Mouse (Mus musculus) liver, embryonic 14.5 days (tissue): ENCODE measurements around the gene Olfr633. TPM values are rescaled to one million over a fixed set of nuclear protein-coding genes. Genes with fewer than 3 reads are reported as not detected.

Experiments
- ATAC-seq: fragments of 200-750 bp; cut with Nextera tagmentation; 2 replicates; pipeline ENCODE4 v1.8.0; 2017; ENCODE audit warnings: moderate number of reproducible peaks, mild to moderate bottlenecking, moderate library complexity; ENCODE audit not compliant: insufficient read depth
- DNase-seq, 3 experiments: peaks; one replicate each; pipeline ENCODE4 v3.0.0-alpha.2; 2012 to 2013; ENCODE audit warnings: low read depth in 3 of 3, low spot score in 3 of 3
- H3K27ac ChIP-seq: fragments of 300-500 bp; sonication (generic); 2 replicates; pipeline ENCODE4 v1.5.1; 2014; ENCODE audit warnings: moderate library complexity, mild to moderate bottlenecking, control low read depth, inconsistent platforms
- H3K27me3 ChIP-seq: fragments of 300-500 bp; sonication (generic); 2 replicates; pipeline ENCODE4 v1.6.1; 2014; ENCODE audit warnings: mild to moderate bottlenecking, low read length, moderate library complexity; ENCODE audit not compliant: control insufficient read depth, insufficient read depth
- H3K36me3 ChIP-seq: fragments of 300-500 bp; sonication (generic); replicated peaks from 2 replicates; pipeline ENCODE4 v1.6.1; 2014; ENCODE audit warnings: low read depth; ENCODE audit not compliant: control insufficient read depth, insufficient read depth
- H3K4me1 ChIP-seq, 2 experiments: fragments of 200-500 bp in 1 of 2; fragments of 300-500 bp in 1 of 2; sonication (generic) in 1 of 2; replicated peaks; 2 replicates each; pipeline ENCODE4 v1.6.1; 2012 to 2014; ENCODE audit warnings: antibody characterized with exemption in 1 of 2, inconsistent platforms in 1 of 2, low read length in 1 of 2; ENCODE audit not compliant: control insufficient read depth in 2 of 2, insufficient read depth in 2 of 2
- H3K4me2 ChIP-seq: fragments of 300-500 bp; sonication (generic); 2 replicates; pipeline ENCODE4 v1.6.1; 2014; ENCODE audit warnings: low read depth, mild to moderate bottlenecking, control low read depth, moderate library complexity
- H3K4me3 ChIP-seq, 2 experiments: fragments of 200-500 bp in 1 of 2; fragments of 300-500 bp in 1 of 2; sonication (generic) in 1 of 2; 2 replicates each; pipeline ENCODE4 v1.5.1; 2012 to 2014; ENCODE audit warnings: low read depth in 2 of 2, low read length in 2 of 2, mild to moderate bottlenecking in 2 of 2, control low read depth in 1 of 2, inconsistent platforms in 1 of 2, moderate library complexity in 1 of 2; ENCODE audit not compliant: insufficient read depth in 1 of 2
- H3K9ac ChIP-seq: fragments of 300-500 bp; sonication (generic); replicated peaks from 2 replicates; pipeline ENCODE4 v1.6.1; 2014; ENCODE audit warnings: mild to moderate bottlenecking, control low read depth, moderate library complexity
- H3K9me3 ChIP-seq: fragments of 300-500 bp; sonication (generic); 2 replicates; pipeline ENCODE4 v1.6.1; 2016; ENCODE audit warnings: low read length, mixed read lengths; ENCODE audit not compliant: control insufficient read depth
- CTCF ChIP-seq: IDR thresholded peaks from 2 replicates; pipeline ENCODE4 v1.5.1; 2016; ENCODE audit warnings: antibody characterized with exemption, low read depth, control low read depth
- EP300 ChIP-seq: IDR thresholded peaks from 2 replicates; pipeline ENCODE4 v1.6.1; 2016; ENCODE audit warnings: antibody characterized with exemption, low read depth
- WGBS: fragments of 180-500 bp; shearing (Covaris S2); extraction: QIAGEN DNeasy Blood & Tissue Kit; methylation state at CpG from one replicate; pipeline ENCODE4 v1.1.7; 2014; ENCODE audit not compliant: insufficient replicate concordance; 5-methylcytosine and 5-hydroxymethylcytosine counted together
- polyA plus RNA-seq, 2 experiments: library from polyadenylated mRNA; depleted of rRNA in 1 of 2; stranded (reverse) in 1 of 2; unstranded in 1 of 2; fragments of >200 nt; fragmentation: Nextera tagmentation in 1 of 2; extraction: Ambion mirVana in 1 of 2; gene quantifications; 2 replicates each; pipeline versions ENCODE4 v1.2.1 to v1.2.3; 2012 to 2014

The Olfr633 gene
- 0.04 and 0.06 TPM in 2 replicates for polyA plus RNA-seq (2012; rRNA removed)
- polyA plus RNA-seq (2014; fragmentation: Nextera tagmentation; extraction: Ambion mirVana) = not detected in 2 replicates

DNA sequence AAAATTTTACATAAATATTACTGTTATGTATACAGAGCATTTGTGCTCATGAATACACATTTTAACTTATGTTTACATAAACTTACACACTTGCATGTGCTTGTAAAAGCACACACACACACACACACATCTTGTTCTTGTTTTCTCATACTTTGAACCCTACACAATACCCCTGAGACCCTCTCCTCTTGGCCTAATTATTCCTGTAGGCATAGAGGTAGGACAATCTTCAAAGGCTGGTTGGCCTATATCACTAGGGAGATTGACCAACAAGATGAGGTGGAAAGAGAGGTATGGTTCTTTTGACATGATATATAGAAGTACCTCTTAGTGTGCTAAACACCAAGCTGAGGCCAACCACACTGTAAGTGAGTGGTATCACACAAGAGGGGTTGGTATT is at the start of gene Olfr633:
Olfr633 (plus strand) TSS at position 301 of the 400 bp plus-strand sequence.
- Histone ChIP-seq H3K4me3 (no peak within 1 kb of the TSS), H3K9me3 (no peaks in the 10 kb centered on the region), H3K9ac (no peak within 1 kb of the TSS), H3K27ac (no peak within 1 kb of the TSS), H3K27me3 (no peaks in the 10 kb centered on the region), H3K4me2 (no peak within 1 kb of the TSS), H3K36me3 (no peaks in the 10 kb centered on the region), H3K4me1 (peaks cover 0 to 12% of the 10 kb centered on the region in 2 experiments)
- no peak for TF ChIP-seq EP300
- ATAC-seq = no peak
- no peak for DNase-seq

GRCm38 (mm10) chr7:103903187-103903586 is 41.0 kb upstream of the Olfr633 start, which contains the start of gene Olfr65:
TSS of gene Olfr65 (plus strand) at chr7:103903487.
- H3K9me3 ChIP-seq = no peaks in the 10 kb centered on the region
- DNase-seq (no peak), ATAC-seq (no peak)
- no peaks in the 10 kb centered on the region for H3K36me3 ChIP-seq
- WGBS = 65% methylated on average over 2 of the region's 2 CpGs
- H3K4me2 ChIP-seq = no peak within 1 kb of the TSS
- TF ChIP-seq EP300 = no peak
- TF ChIP-seq CTCF = no peak
- no peak within 1 kb of the TSS for H3K4me3 ChIP-seq
- H3K9ac ChIP-seq = no peak within 1 kb of the TSS
- no peaks in the 10 kb centered on the region; the same call in 1 of the 2 replicates for H3K27me3 ChIP-seq
- H3K4me1 ChIP-seq = peaks cover 0 to 2% of the 10 kb centered on the region in 2 experiments; a peak in 3 of 4 replicates
- H3K27ac ChIP-seq = no peak within 1 kb of the TSS

DNA sequence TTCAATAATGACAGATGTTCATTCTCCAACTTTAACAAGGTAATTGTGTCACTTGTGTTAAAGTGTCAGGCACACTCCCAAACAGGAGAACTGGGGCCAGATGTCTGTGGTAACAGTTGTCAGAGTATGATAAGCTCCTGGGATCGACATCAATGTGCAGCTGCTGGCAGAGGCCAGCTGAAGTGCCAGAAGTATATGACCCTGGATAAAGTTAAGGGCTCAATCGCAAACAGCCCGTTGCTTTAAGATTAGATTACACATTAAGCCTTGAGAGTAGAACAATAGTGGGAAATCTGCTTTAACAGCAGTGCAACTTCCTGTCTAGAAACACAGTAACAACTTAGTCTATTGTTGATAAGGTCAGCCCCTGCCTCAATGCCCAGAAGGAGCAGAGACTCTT is 34.2 kb upstream of the Olfr633 start:
- H3K27ac ChIP-seq = peak overlapping the region; percentile 82
- no peaks in the 10 kb centered on the region for H3K9me3 ChIP-seq
- DNase-seq = peak; percentile 80 to 91 (median 81)
- peak overlapping the region; percentile 54 for H3K4me2 ChIP-seq
- peaks cover 56% of the 10 kb centered on the region in 2 experiments for H3K4me1 ChIP-seq
- peak; percentile 96 for ATAC-seq
- 3% methylated on average over 3 of the region's 3 CpGs for WGBS
- H3K9ac ChIP-seq = peak overlapping the region; percentile 57
- H3K4me3 ChIP-seq = no peak overlapping the region
- no peaks in the 10 kb centered on the region for H3K36me3 ChIP-seq
- no peaks in the 10 kb centered on the region for H3K27me3 ChIP-seq
- peak; percentile 99 for TF ChIP-seq EP300
- no peak for TF ChIP-seq CTCF

DNA sequence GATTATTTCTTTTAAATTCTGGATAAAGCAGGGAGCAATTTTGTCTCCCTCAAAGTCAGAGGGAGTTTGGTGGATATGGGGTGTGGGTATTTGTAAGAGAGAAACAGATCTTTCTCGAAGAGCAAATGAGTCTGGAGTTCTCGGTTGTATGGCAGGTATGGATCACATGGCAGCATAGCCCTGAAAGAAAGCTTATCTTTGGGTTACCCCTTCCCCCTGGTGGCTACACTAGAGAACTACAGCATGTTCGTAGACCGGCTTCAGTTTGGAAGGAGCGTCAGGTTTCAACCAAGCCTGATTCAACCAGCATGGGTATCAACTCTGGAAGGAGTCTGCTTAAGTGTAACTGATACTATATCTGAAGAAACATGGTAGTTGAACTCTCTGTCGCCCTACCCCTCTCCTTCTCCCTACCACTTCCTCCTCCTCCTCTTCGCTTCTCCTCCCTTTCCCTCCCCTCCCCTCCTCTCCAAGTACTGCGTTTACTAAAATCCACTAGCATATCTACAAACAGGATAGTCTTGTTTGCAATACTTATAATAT is 31.2 kb upstream of the Olfr633 start:
- TF ChIP-seq EP300 = peak; percentile 83
- TF ChIP-seq CTCF = peak; percentile 91
- Histone ChIP-seq H3K36me3 (no peaks in the 10 kb centered on the region), H3K9ac (peak overlapping the region; percentile 44), H3K27ac (peak overlapping the region; percentile 43), H3K27me3 (no peaks in the 10 kb centered on the region), H3K4me1 (peaks cover 67 to 68% of the 10 kb centered on the region in 2 experiments), H3K4me3 (peak overlapping the region in 1 of 2 experiments; percentile 24; a peak in 1 of 4 replicates), H3K4me2 (peak overlapping the region; percentile 43), H3K9me3 (no peaks in the 10 kb centered on the region)
- peak; percentile 70 to 77 (median 73) for DNase-seq
- 22% methylated on average over 8 of the region's 8 CpGs for WGBS
- peak; percentile 31 for ATAC-seq

DNA sequence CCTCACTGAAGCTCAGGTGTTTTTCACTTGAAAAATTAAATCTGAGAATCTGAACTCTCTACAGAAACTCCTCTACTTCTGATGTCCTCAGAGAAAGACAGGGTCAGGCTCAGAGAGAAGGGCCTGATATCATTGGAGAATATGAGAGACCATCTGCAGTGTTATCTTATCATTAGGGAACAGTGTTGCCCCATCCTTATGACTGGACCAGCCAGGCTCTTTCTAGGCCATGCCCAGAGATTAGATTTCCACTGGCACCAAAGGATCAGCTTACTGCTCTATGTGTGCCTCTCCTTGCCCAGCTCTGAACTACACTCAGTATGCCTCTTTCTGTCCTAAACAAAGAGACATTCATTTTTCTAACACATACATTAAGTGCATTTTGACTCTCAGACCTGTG is 28.9 kb upstream of the Olfr633 start:
- Histone ChIP-seq H3K9me3 (no peaks in the 10 kb centered on the region), H3K4me2 (peak overlapping the region; percentile 58), H3K36me3 (no peaks in the 10 kb centered on the region), H3K9ac (peak overlapping the region; percentile 41), H3K4me3 (no peak overlapping the region; a peak in 1 of 4 replicates), H3K27ac (peak overlapping the region; percentile 86), H3K27me3 (no peaks in the 10 kb centered on the region), H3K4me1 (peaks cover 51 to 53% of the 10 kb centered on the region in 2 experiments)
- ATAC-seq = peak; percentile 92
- DNase-seq = peak in 1 of 3 experiments; percentile 78
- TF ChIP-seq CTCF (no peak), EP300 (peak; percentile 98)
